Mouse (Mus musculus) Patski (cell line): ENCODE data around the gene Gbp9. TPM values are rescaled to one million over a fixed set of nuclear protein-coding genes. Genes with fewer than 3 reads are reported as not detected.
"Not testable (repeated sequence)": the region's sequence is repeated elsewhere in the genome, so short reads cannot be mapped to it uniquely, and the experiment has no call there.

ENCODE experiments used
- ATAC-seq: fragments of 100-300 bp; one replicate; pipeline ENCODE4 v1.8.0; 2021
- CTCF ChIA-PET: fragments of 350-600 bp; sonication (Branson Sonifier 250); formaldehyde crosslinking; loops from one replicate; lab custom pipeline; 2022; ENCODE audit warnings: inconsistent platforms; lab: Charles Lee
- POLR2A ChIA-PET: fragments of 350-600 bp; sonication (Branson Sonifier 250); formaldehyde crosslinking; loops from one replicate; lab custom pipeline; 2022; ENCODE audit warnings: antibody characterized with exemption, inconsistent platforms; lab: Charles Lee
- DNase-seq: peaks from one replicate; pipeline ENCODE4 v3.0.0-alpha.2; 2011; ENCODE audit warnings: low read depth, low spot score
- H3K27me3 ChIP-seq: fragments of 371-371 bp; one replicate; pipeline ENCODE4 v1.5.1; 2021
- CTCF ChIP-seq: fragments of 100-300 bp; IDR thresholded peaks from one replicate; pipeline ENCODE4 v1.5.1; 2021
- in situ Hi-C: fragments of 300-500 bp; cut with MboI; formaldehyde crosslinking; loops from 3 replicates; pipeline ENCODE4 v1.11.1; 2018; ENCODE audit warnings: low pct_unique_long_range_greater_than_20kb, mixed read lengths
- polyA plus RNA-seq: library from polyadenylated mRNA; unstranded; gene quantifications from one replicate; pipeline ENCODE4 v1.2.3, GENCODE M21; 2021

Gene Gbp9
- polyA plus RNA-seq = 2.6 TPM

DNA sequence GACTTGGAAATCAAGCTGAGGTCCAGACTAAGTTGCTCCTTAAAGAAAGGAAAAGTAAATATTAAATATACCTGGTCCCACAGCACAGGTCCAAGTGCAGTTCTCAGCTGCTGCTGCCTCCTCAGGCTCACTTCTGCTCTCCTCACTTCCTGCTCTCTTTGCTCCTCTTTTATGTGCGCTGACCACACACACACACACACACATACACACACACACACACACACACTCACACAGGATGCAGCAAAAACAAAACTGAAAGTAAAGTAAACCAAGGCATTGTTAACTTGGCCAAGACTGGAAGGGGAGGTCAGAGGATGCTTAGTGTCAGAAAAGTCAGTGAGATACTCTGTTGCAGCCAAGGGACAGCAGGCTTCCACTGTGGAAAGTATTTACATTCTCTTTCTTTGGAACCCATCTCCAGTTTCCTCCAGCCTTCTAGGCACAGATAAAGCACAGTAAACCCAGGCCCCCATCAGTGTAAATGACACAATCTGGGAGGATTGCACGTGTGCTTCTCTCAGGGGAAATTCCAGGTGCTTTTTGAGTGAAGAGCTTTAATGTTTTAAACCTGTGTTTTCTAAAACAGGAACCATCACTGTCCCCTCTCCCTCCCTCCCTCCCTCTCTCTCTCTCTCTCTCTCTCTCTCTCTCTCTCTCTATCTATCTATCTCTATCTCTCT lies at the start of gene Gbp9, which contains the start of the genes Gbp8 and Gbp4:
Gene Gbp9, minus strand, starts transcription at position 131 of the 680 bp plus-strand sequence.
Gene Gbp8, minus strand, starts transcription at position 132 of the 680 bp plus-strand sequence.
Gene Gbp4, minus strand, starts transcription at position 178 of the 680 bp plus-strand sequence.
- CTCF ChIA-PET, H3K27me3 ChIP-seq, DNase-seq, in situ Hi-C loops, ATAC-seq, POLR2A ChIA-PET: not testable (repeated sequence)

DNA sequence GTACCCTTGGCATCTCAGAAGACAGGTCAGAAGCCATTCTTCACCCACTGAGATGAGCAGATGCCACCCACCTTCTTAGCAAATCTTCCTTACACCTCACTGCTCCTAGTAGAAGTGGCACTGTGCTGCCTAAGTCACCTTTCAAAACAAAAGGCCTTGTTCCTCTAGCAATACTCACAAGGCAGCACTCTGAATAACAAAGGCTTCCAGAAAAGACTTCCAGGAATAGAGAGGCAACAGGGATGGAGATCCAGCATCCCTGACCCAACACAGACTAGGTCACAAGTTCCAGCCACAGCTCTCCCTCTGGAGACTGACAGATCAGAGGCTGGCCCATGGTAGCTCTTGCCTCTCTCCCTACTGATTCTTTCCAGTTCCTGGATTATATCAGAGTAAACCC lies 42.1 kb upstream of the Gbp9 start:
- ChIA-PET CTCF (no interaction called here), POLR2A (no interaction called here)
- in situ Hi-C loops = no loop called here
- TF ChIP-seq CTCF = no peak
- H3K27me3 ChIP-seq = no peaks in the 10 kb centered on the region
- ATAC-seq (no peak), DNase-seq (no peak)

DNA sequence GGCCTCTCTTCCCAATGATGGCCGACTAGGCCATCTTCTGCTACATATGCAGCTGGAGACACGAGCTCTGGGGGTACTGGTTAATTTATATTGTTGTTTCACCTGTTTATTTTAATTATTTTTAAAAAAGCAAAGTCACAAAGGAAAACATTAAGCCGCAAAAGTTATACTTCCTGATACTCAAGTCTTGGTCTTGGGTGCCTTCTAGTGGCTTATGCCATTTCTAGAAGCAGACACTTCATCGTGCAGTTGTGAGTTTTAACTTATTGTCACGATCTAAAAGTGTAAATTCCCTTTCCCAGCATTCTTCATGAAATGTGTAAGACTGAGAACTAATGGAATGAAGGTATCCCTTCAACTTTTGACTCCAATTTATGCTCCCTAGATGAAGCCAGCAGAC lies 17.2 kb upstream of the Gbp9 start:
- POLR2A ChIA-PET = no interaction called here
- in situ Hi-C loops = loop anchor here (5.0 kb wide), 1 partner anchor 74 kb away; no protein-coding TSS in a partner anchor
- CTCF ChIA-PET = no interaction called here
- H3K27me3 ChIP-seq = no peaks in the 10 kb centered on the region
- ATAC-seq (no peak), DNase-seq (no peak)
- no peak for TF ChIP-seq CTCF

DNA sequence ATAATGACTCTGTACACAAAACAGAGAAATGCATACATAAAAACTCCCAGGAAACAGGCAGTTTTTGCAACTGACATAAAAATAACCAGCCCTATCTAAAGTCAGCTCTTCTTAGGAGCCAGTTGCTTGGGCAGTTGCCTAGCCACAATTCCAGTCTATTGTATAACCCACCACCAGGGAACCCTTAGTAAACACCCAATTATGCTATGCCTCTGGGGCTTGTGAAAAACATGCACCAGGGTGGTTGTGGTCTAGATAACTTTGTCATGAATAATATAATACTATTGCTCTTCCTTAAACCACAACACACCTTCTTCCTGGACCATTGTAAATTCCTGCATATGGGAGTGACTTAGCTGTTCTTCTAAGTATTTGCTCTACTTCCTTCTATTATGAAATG lies 14.7 kb upstream of the Gbp9 start:
- ChIA-PET CTCF (no interaction called here), POLR2A (no interaction called here)
- H3K27me3 ChIP-seq = no peaks in the 10 kb centered on the region
- ATAC-seq = peak; percentile 76
- no peak for TF ChIP-seq CTCF
- in situ Hi-C loops = no loop called here
- peak; percentile 33 for DNase-seq

DNA sequence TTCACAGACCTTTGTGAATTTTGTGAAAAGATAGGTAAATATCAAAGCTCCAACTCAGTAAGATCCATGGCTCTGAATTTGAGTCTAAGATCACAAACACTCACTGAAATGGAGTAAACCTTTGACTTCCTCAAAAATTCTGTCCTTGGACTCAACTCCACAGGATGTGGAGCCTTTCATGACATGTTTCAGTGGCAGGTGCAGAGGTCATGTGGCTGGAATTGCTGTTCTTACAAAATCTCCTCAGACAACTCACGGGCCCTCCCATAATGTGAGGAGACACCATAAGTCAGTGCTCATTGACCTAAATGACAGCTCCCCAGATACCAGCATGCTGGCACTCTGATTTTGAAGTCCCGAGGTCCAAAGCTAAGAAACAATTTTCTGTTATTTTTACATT lies 8.7 kb upstream of the Gbp9 start:
- CTCF ChIA-PET, POLR2A ChIA-PET, in situ Hi-C loops, ATAC-seq, H3K27me3 ChIP-seq, DNase-seq: not testable (repeated sequence)

DNA sequence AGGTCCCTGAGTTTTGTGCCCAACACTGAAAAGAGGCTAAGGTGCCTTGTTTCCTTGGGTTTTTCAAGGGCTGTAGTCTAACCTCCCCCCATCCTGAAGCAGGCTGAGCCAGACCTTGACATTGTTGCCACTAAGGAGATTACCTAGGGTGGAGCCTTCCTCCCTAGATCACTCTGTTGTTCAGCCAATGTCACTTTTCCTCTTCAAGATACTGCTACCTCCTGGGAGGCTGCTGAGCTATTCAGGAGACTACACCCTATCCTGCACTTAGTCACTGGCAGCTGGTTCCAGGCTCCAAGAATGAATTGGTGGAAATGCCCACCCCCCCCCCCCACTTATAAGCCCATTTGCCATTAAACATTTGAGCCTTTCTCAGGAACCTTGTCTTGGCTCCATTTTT lies 7.1 kb upstream of the Gbp9 start:
- no peak for TF ChIP-seq CTCF
- ChIA-PET POLR2A (no interaction called here), CTCF (no interaction called here)
- in situ Hi-C loops = no loop called here
- no peak for DNase-seq
- no peak for ATAC-seq
- no peaks in the 10 kb centered on the region for H3K27me3 ChIP-seq

DNA sequence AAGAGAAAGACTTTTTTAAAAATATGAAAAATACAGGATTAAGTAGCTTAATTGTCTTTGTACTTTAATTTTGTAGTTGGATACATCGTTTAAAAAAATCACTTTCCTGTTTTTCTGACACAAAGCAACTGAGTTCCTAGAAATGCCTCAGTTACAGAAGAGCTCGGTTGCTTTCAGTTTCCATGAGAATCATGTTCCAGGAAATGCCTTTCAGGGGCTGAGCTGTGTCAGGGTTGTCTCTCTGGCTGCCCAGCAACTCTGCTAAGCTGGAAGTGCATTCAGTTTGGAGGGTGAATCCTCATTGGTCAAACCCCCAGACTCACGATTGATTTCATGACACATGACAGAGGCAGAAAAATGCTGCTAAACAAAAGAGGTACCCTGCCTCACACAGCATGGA lies 6.4 kb upstream of the Gbp9 start:
- DNase-seq, in situ Hi-C loops, ATAC-seq, H3K27me3 ChIP-seq, CTCF ChIA-PET, POLR2A ChIA-PET: not testable (repeated sequence)

DNA sequence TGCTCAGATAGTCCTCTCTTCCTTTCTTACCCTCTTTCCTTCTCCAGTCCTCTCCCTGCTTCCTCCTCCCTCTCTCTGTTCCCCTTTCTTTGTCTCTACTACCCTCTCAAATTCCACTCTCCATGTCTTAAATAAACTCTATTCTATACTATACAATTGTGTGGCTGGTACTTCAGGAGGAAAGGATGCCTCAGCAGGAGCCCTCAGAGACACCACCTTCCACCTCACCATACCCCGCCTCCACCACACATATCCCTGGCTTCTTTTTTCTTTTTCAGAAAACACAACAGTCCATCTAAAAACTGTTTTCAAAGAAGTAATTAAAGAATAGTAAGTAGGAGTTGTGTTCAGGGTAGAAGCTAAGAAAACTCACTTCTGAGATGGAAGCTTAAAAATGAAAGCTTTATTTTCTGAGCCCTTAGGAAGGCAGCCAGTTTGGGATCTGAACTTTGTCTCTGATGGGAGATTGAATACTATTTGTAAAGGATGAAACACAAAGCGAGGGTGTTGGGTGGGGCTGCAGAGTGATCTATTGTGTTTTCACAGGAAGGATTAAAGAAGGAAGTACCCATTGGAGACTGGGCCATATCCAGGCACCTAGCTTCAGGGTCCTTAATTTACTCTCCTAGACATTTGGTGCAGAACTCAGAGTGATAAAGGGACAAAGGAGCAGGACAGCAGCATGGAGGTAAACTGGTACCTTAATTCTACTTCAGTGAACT lies 911 bp upstream of the Gbp9 start:
- POLR2A ChIA-PET, DNase-seq, in situ Hi-C loops, H3K27me3 ChIP-seq, CTCF ChIA-PET, ATAC-seq: not testable (repeated sequence)

DNA sequence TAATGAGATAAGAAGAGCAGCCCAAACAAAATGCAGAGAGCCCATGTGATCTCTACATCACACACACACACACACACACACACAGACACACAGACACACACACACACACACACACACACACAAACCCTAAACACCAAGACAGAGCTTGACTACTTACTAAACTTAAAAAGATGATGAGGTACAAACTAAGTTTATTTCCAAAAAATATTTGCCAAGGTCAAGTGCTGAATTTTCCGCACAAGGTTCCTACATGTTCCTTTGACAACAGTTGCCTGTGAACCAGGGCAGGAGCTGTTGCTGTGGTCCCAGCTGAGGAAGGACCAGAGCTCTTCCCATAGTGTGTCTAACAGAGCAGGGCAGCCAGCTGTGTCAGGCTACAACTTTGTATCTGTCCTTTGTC lies 433 bp downstream of the Gbp9 start:
- in situ Hi-C loops = no loop called here
- TF ChIP-seq CTCF = no peak
- no peaks in the 10 kb centered on the region for H3K27me3 ChIP-seq
- CTCF ChIA-PET = no interaction called here
- ATAC-seq = no peak
- POLR2A ChIA-PET = no interaction called here
- DNase-seq = no peak

DNA sequence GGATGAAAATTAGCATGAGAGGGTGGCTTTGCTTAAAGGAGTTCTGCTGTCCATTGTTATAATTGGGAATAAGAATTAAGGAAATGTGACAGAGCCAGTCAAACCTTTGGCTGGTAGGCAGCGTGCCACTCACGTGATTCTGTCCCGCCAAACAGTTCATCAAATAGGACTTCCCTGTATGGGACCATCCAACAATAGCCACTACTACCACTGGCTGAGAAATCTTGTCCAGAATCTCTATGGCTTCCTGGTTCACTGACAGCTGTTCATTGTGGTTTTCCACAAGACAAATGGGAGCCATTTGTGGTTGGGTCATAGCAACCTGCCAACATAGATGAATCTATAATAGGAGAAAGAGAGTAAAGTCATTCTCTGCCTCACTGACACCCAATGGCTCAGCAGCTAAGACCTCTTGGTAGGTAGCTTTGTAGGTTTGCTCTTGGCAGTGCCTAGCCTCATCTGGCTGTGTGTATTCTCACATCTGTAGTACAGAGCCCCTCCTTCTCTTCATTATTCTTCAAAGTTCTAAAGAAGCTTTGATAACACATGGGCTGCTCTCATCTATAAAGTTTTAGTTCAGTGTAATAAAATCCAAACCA lies 2.5 kb downstream of the Gbp9 start:
- ATAC-seq, DNase-seq, in situ Hi-C loops, H3K27me3 ChIP-seq, CTCF ChIA-PET: not testable (repeated sequence)
- POLR2A ChIA-PET = interaction anchor here (0.7 kb wide), 1 partner anchor 35 kb away, joined by 3 read pairs; no protein-coding TSS in a partner anchor

DNA sequence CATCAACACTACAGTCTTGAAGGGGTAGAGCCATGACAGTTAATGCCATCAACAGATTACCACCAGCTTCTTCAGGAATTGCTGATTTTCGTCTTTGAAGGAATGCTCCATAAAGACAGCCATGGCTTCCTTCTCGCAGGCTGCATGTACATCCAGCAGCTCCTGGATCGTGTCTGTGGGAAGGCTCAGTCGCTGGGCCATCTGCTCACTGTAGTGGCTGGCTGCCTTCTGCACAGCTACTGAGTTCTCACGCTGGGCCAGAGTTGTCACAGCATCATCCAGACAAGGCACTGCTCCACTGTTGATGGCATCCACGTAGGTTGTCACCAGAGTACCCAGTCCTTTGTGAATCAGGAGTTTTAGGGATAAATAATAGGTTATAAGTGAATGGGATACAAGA lies 17.6 kb downstream of the Gbp9 start:
- CTCF ChIA-PET = not testable (repeated sequence)

More for the DNA sequence above, 17.6 kb downstream of the Gbp9 start:
- H3K27me3 ChIP-seq, DNase-seq, in situ Hi-C loops, ATAC-seq, POLR2A ChIA-PET: not testable (repeated sequence)
